Mouse (Mus musculus) MN1 (cell line): ENCODE data around the gene Msi2.
A peak's percentile ranks its signal among the peaks of the same experiment; 100 is the strongest.

Experiments
- DNase-seq: peaks from one replicate; pipeline ENCODE4 v3.0.0-alpha.2; 2016; ENCODE audit warnings: low spot score

Msi2 gene

GRCm38 (mm10) chr11:88675526-88676353 is 42.6 kb downstream of the Msi2 start:
- DNase-seq: peak; percentile 76

- no peak for DNase-seq
Measured at GRCm38 (mm10) chr11:88674075-88674474, 44.2 kb downstream of the Msi2 start.

- DNase-seq: no peak
Measured at GRCm38 (mm10) chr11:88670925-88671324, 47.4 kb downstream of the Msi2 start.

- no peak for DNase-seq
Measured at GRCm38 (mm10) chr11:88669106-88669505, 49.2 kb downstream of the Msi2 start.

- DNase-seq: no peak
Measured at GRCm38 (mm10) chr11:88668345-88668744, 50.0 kb downstream of the Msi2 start.

GRCm38 (mm10) chr11:88665799-88666198 is 52.5 kb downstream of the Msi2 start:
- no peak for DNase-seq

GRCm38 (mm10) chr11:88661444-88662180 is 56.7 kb downstream of the Msi2 start:
- DNase-seq: no peak

- no peak for DNase-seq
Measured at GRCm38 (mm10) chr11:88660404-88660803, 57.9 kb downstream of the Msi2 start.

GRCm38 (mm10) chr11:88658926-88659325 is 59.4 kb downstream of the Msi2 start:
- DNase-seq: no peak

- DNase-seq: no peak
Measured at GRCm38 (mm10) chr11:88655786-88656185, 62.5 kb downstream of the Msi2 start.

- no peak for DNase-seq
Measured at GRCm38 (mm10) chr11:88655214-88655566, 63.1 kb downstream of the Msi2 start.

GRCm38 (mm10) chr11:88654391-88655213 is 63.7 kb downstream of the Msi2 start:
- DNase-seq: no peak

- no peak for DNase-seq
Measured at GRCm38 (mm10) chr11:88650275-88650674, 68.0 kb downstream of the Msi2 start.

- DNase-seq: no peak
Measured at GRCm38 (mm10) chr11:88649009-88649408, 69.3 kb downstream of the Msi2 start.

GRCm38 (mm10) chr11:88648407-88648806 is 69.9 kb downstream of the Msi2 start:
- no peak for DNase-seq

- no peak for DNase-seq
Measured at GRCm38 (mm10) chr11:88646493-88646892, 71.8 kb downstream of the Msi2 start.

GRCm38 (mm10) chr11:88645821-88646220 is 72.5 kb downstream of the Msi2 start:
- DNase-seq: no peak

GRCm38 (mm10) chr11:88644719-88645118 is 73.6 kb downstream of the Msi2 start:
- no peak for DNase-seq

GRCm38 (mm10) chr11:88639862-88640261 is 78.5 kb downstream of the Msi2 start:
- no peak for DNase-seq

- no peak for DNase-seq
Measured at GRCm38 (mm10) chr11:88638936-88639542, 79.3 kb downstream of the Msi2 start.

GRCm38 (mm10) chr11:88638254-88638653 is 80.1 kb downstream of the Msi2 start:
- DNase-seq: no peak

GRCm38 (mm10) chr11:88636934-88637333 is 81.4 kb downstream of the Msi2 start:
- no peak for DNase-seq
